In the genomic region with DNA sequence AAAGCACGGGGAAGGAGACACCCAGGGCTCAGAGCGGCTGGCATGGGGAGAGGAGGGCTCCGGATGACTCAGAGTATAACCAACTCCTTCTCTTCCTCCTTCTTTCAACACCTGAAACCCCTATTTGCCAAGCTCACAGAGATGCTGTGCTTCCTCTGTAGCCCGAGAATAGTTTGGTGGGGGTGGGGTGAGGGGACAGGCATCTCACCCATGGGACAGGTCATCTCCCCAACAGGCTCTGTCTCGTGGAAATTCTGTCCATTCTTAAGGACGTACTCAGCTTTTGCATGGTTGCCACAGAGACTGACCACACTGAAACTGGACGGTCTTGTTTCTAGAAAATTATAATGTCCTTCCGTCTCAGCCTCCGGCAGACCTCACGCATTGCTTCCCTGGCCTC, we compare ENCODE assay signal across 32 mouse cellular contexts.
"Had no signal": no experiment of that assay in that cellular context is flagged by ENCODE, and none has a peak within 500 bp of the region (broad histone marks: within the 10 kb centered on the region; RNA-seq: fewer than 3 reads in every experiment).

No protein-coding gene starts in this region.

- H3K27me3 ChIP-seq: heart, embryonic 12.5 days; heart, embryonic 15.5 days; hindbrain, embryonic 12.5 days; hindbrain, embryonic 15.5 days; intestine, embryonic 15.5 days; kidney, embryonic 15.5 days had no signal

- H3K4me3 ChIP-seq: heart, embryonic 10.5 days; heart, embryonic 12.5 days; heart, embryonic 13.5 days; heart, embryonic 15.5 days; hindbrain, embryonic 12.5 days; hindbrain, embryonic 15.5 days; intestine, embryonic 15.5 days; kidney, embryonic 15.5 days; layer of hippocampus, adult 2 months; left cerebral cortex, adult 2 months had no signal

- H3K4me1 ChIP-seq: hindbrain, embryonic 15.5 days; intestine, embryonic 15.5 days had no signal

- H3K27ac ChIP-seq: heart, embryonic 10.5 days; heart, embryonic 13.5 days; heart, embryonic 15.5 days; hindbrain, embryonic 12.5 days; hindbrain, embryonic 14.5 days; hindbrain, embryonic 15.5 days; hindbrain, postnatal 0 days; intestine, embryonic 15.5 days; kidney, embryonic 15.5 days; kidney, postnatal 0 days; layer of hippocampus, adult 2 months; left cerebral cortex, adult 2 months had no signal

- DNase-seq: heart, postnatal 10 days; heart, postnatal 14 days; heart, postnatal 4 days; kidney, adult 11 months; kidney, adult 18-20 months; kidney, adult 2 months; kidney, adult 8-10 months; kidney, adult 9 months; kidney, postnatal 10 days; kidney, postnatal 14 days; kidney, postnatal 25 days; kidney, postnatal 36 days; kidney, postnatal 4 days; layer of hippocampus, adult 9-11 months; layer of hippocampus, postnatal 36 days had no signal

- H3K9me3 ChIP-seq: heart, embryonic 10.5 days; heart, embryonic 12.5 days; heart, embryonic 13.5 days; heart, embryonic 15.5 days; hindbrain, embryonic 12.5 days; hindbrain, embryonic 15.5 days; intestine, embryonic 15.5 days; kidney, embryonic 15.5 days had no signal

- H3K36me3 ChIP-seq: heart, embryonic 10.5 days; heart, embryonic 12.5 days; heart, embryonic 13.5 days; heart, embryonic 15.5 days; hindbrain, embryonic 12.5 days; hindbrain, embryonic 15.5 days; intestine, embryonic 15.5 days; kidney, embryonic 15.5 days had no signal

- H3K9ac ChIP-seq: heart, embryonic 12.5 days; heart, embryonic 13.5 days; heart, embryonic 15.5 days; hindbrain, embryonic 12.5 days; hindbrain, embryonic 14.5 days; hindbrain, embryonic 15.5 days; intestine, embryonic 15.5 days; kidney, embryonic 15.5 days had no signal

- ATAC-seq: hindbrain, embryonic 16.5 days; hindbrain, postnatal 0 days; inflammation-experienced regulatory T-cells, adult 6 months; intestine, embryonic 15.5 days; intestine, embryonic 16.5 days; intestine, postnatal 0 days had no signal

- H3K4me2 ChIP-seq: heart, embryonic 12.5 days; heart, embryonic 13.5 days; heart, embryonic 15.5 days; hindbrain, embryonic 12.5 days; hindbrain, embryonic 14.5 days; hindbrain, embryonic 15.5 days; intestine, embryonic 15.5 days; kidney, embryonic 15.5 days had no signal
